In the genomic region with DNA sequence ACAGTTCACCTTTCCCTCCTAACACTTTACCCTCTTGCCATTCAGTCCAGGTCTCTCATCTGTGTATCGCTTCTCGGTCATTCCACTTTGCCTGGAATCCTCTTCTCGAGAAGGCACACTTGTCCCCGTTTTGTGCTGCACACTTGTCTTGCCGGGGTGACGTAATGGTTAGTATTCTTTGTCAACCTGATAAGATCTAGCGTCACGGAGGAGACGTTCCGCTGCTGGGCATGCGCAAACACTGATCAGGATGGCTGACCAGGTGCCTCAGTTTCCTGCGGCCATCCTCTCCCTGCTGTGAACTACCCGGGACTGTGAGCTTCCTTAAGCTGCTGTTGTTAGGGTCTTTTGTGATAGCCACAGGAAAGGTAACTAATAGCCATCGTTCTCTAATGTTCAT, we compare ENCODE assay signal across 12 mouse cellular contexts. TPM values are rescaled to one million over a fixed set of nuclear protein-coding genes. Genes with fewer than 3 reads are reported as not detected.
DNase-seq lines count a peak whose midpoint lies in the region; ATAC-seq and TF ChIP-seq lines count a peak whose summit lies in the region.
"Had no signal": no experiment of that assay in that cellular context is flagged by ENCODE, and none has a peak within 500 bp of the region (broad histone marks: within the 10 kb centered on the region; RNA-seq: fewer than 3 reads in every experiment).

No protein-coding gene starts in this region.

- H3K9ac ChIP-seq in hindbrain, embryonic 15.5 days: no peak overlapping the region
- no peak overlapping the region for H3K9ac ChIP-seq in hindbrain, embryonic 13.5 days
- H3K9ac ChIP-seq in lung, embryonic 14.5 days: no peak overlapping the region
- H3K9ac ChIP-seq: forebrain, embryonic 12.5 days had no signal

- no peak overlapping the region for H3K27ac ChIP-seq in hindbrain, embryonic 15.5 days (replicated peaks)
- no peak overlapping the region for H3K27ac ChIP-seq in hindbrain, embryonic 13.5 days
- no peak overlapping the region for H3K27ac ChIP-seq in lung, embryonic 14.5 days (ENCODE audit: low read depth)
- no peak overlapping the region for H3K27ac ChIP-seq in limb, embryonic 10.5 days
- H3K27ac ChIP-seq: forebrain, embryonic 12.5 days; macrophage had no signal

- no peaks in the 10 kb centered on the region for H3K36me3 ChIP-seq in hindbrain, embryonic 15.5 days
- no peaks in the 10 kb centered on the region for H3K36me3 ChIP-seq in hindbrain, embryonic 13.5 days
- no peaks in the 10 kb centered on the region for H3K36me3 ChIP-seq in lung, embryonic 14.5 days (ENCODE audit: insufficient read depth)
- H3K36me3 ChIP-seq in limb, embryonic 10.5 days: no peaks in the 10 kb centered on the region
- H3K36me3 ChIP-seq: forebrain, embryonic 12.5 days had no signal

- ATAC-seq in hindbrain, embryonic 15.5 days (ENCODE audit: low FRiP score, low read depth): no peak
- no peak for ATAC-seq in hindbrain, embryonic 13.5 days (ENCODE audit: low FRiP score)
- ATAC-seq in lung, embryonic 14.5 days (ENCODE audit: insufficient read depth): no peak

- no peaks in the 10 kb centered on the region for H3K4me1 ChIP-seq in hindbrain, embryonic 15.5 days (replicated peaks)
- H3K4me1 ChIP-seq in hindbrain, embryonic 13.5 days (replicated peaks): no peaks in the 10 kb centered on the region
- H3K4me1 ChIP-seq in lung, embryonic 14.5 days (ENCODE audit: insufficient read depth): no peaks in the 10 kb centered on the region
- H3K4me1 ChIP-seq in limb, embryonic 10.5 days: peaks cover 5% of the 10 kb centered on the region
- H3K4me1 ChIP-seq: forebrain, embryonic 12.5 days had no signal

- H3K27me3 ChIP-seq in hindbrain, embryonic 15.5 days: no peaks in the 10 kb centered on the region
- peaks cover 9% of the 10 kb centered on the region; the same call in 1 of the 2 replicates for H3K27me3 ChIP-seq in hindbrain, embryonic 13.5 days
- H3K27me3 ChIP-seq in lung, embryonic 14.5 days (ENCODE audit: insufficient read depth, low read length): no peaks in the 10 kb centered on the region
- no peaks in the 10 kb centered on the region; the same call in 1 of the 2 replicates for H3K27me3 ChIP-seq in limb, embryonic 10.5 days (ENCODE audit: low read depth, poor library complexity, severe bottlenecking)

- H3K4me2 ChIP-seq in hindbrain, embryonic 15.5 days: peak overlapping the region; percentile 11; the same call in 1 of the 2 replicates
- no peak overlapping the region for H3K4me2 ChIP-seq in hindbrain, embryonic 13.5 days
- peak overlapping the region; percentile 43 for H3K4me2 ChIP-seq in lung, embryonic 14.5 days
- H3K4me2 ChIP-seq: forebrain, embryonic 12.5 days had no signal

- 57% methylated on average over 14 of the region's 14 CpGs for WGBS in hindbrain, embryonic 15.5 days
- WGBS in hindbrain, embryonic 13.5 days: 55% methylated on average over 14 of the region's 14 CpGs
- 30% methylated on average over 14 of the region's 14 CpGs for WGBS in lung, embryonic 14.5 days
- 61% methylated on average over 14 of the region's 14 CpGs for WGBS in limb, embryonic 10.5 days

- no peak overlapping the region for H3K4me3 ChIP-seq in hindbrain, embryonic 15.5 days
- no peak overlapping the region for H3K4me3 ChIP-seq in hindbrain, embryonic 13.5 days
- H3K4me3 ChIP-seq in lung, embryonic 14.5 days (ENCODE audit: low read depth, low read length): no peak overlapping the region
- no peak overlapping the region for H3K4me3 ChIP-seq in limb, embryonic 10.5 days
- H3K4me3 ChIP-seq: forebrain, embryonic 12.5 days had no signal

- DNase-seq in thymus, postnatal 14 days: peak; percentile 28
- DNase-seq in thymus, postnatal 25 days: no peak
- DNase-seq in lung, embryonic 14.5 days: no peak
- DNase-seq in adrenal gland, postnatal 4 days (ENCODE audit: low spot score in 2 of 2): no peak
- no peak for DNase-seq in right cerebral cortex, postnatal 4 days
- DNase-seq in limb, embryonic 10.5 days (ENCODE audit: low spot score): no peak
- DNase-seq: adrenal gland, postnatal 36 days; cerebellum, postnatal 36 days had no signal

- no peaks in the 10 kb centered on the region for H3K9me3 ChIP-seq in hindbrain, embryonic 15.5 days
- no peaks in the 10 kb centered on the region for H3K9me3 ChIP-seq in hindbrain, embryonic 13.5 days
- H3K9me3 ChIP-seq in lung, embryonic 14.5 days (ENCODE audit: low read depth, low read length): no peaks in the 10 kb centered on the region
- H3K9me3 ChIP-seq in limb, embryonic 10.5 days (replicated peaks): no peaks in the 10 kb centered on the region
- H3K9me3 ChIP-seq: forebrain, embryonic 12.5 days had no signal

- TF ChIP-seq CTCF in lung, embryonic 14.5 days (IDR thresholded peaks at IDR 0.05; ENCODE audit: low read depth): no peak

RNA-seq across cellular contexts. Expression of a gene that starts 17.1 kb away (rescaled TPM):
- 22.5 and 24.3 TPM in 2 replicates for polyA plus RNA-seq in hindbrain, embryonic 15.5 days (2015; fragmentation: Nextera tagmentation; extraction: Ambion mirVana)
- polyA plus RNA-seq in hindbrain, embryonic 13.5 days (2015; fragmentation: Nextera tagmentation; extraction: Ambion mirVana): 29.3 and 30.2 TPM in 2 replicates
- 180 and 188 TPM in 2 replicates for polyA plus RNA-seq in lung, embryonic 14.5 days (2014; fragmentation: Nextera tagmentation; extraction: Ambion mirVana)
- 10 to 100 TPM; 22.9 to 25.7 TPM for total RNA-seq in adrenal gland, postnatal 4 days (2021)
- polyA plus RNA-seq in limb, embryonic 10.5 days (2016; fragmentation: Nextera tagmentation; extraction: Ambion mirVana): 290 and 298 TPM in 2 replicates
